Mouse (Mus musculus) left cerebral cortex, adult 2 months (tissue): ENCODE results near the gene Phlpp1. TPM values are rescaled to one million over a fixed set of nuclear protein-coding genes. Genes with fewer than 3 reads are reported as not detected.
A peak's percentile ranks its signal among the peaks of the same experiment; 100 is the strongest.

Experiments
- DNase-seq, 2 experiments: peaks; one replicate each; pipeline ENCODE4 v3.0.0; 2021 to 2022; ENCODE audit warnings: low spot score in 2 of 2, mixed read lengths in 1 of 2; ENCODE audit errors: extremely low spot score in 1 of 2
- H3K27ac ChIP-seq: fragments of 200-600 bp; 2 replicates; pipeline ENCODE4 v1.8.1; 2022
- H3K4me3 ChIP-seq: fragments of 200-600 bp; 2 replicates; pipeline ENCODE4 v1.8.1; 2022
- CTCF ChIP-seq: fragments of 200-600 bp; IDR thresholded peaks from 2 replicates; pipeline ENCODE4 v1.8.1; 2022; ENCODE audit warnings: antibody characterized with exemption, mild to moderate bottlenecking, moderate library complexity
- intact Hi-C: fragments of 180-260 bp; cut with DNase I; formaldehyde crosslinking; loops from one replicate; pipeline ENCODE4 v1.15.1; 2025
- total RNA-seq, 2 experiments: library from RNA; stranded (reverse); gene quantifications; 2 replicates each; pipeline ENCODE4 v1.2.3; 2021

Phlpp1 gene
- total RNA-seq, 2 experiments from 2014 or later, result 63.1 to 68.4 TPM

- intact Hi-C loops, result loop anchor here (5.0 kb wide), 1 partner anchor 58 kb away; the partner anchor contains the start of gene Phlpp1
- H3K27ac ChIP-seq, result peak overlapping the region; percentile 36
Measured at GRCm38 (mm10) chr1:106230313-106230712, 58.8 kb downstream of the Phlpp1 start.

GRCm38 (mm10) chr1:106231345-106231744, 59.8 kb downstream of the Phlpp1 start:
- TF ChIP-seq CTCF, result no peak
- intact Hi-C loops, result loop anchor here (5.0 kb wide), 1 partner anchor 59 kb away; the partner anchor contains the start of gene Phlpp1
- no peak overlapping the region for H3K4me3 ChIP-seq
- peak overlapping the region; percentile 4; the same call in 1 of the 2 replicates for H3K27ac ChIP-seq
- DNase-seq, result no peak

More at GRCm38 (mm10) chr1:106230313-106230712, 58.8 kb downstream of the Phlpp1 start:
- DNase-seq, result no peak
- TF ChIP-seq CTCF, result no peak
- H3K4me3 ChIP-seq, result no peak overlapping the region

GRCm38 (mm10) chr1:106231805-106232459, 60.4 kb downstream of the Phlpp1 start:
- Histone ChIP-seq H3K27ac (peak overlapping the region; percentile 4), H3K4me3 (no peak overlapping the region)
- no peak for DNase-seq
- intact Hi-C loops, result loop anchor here (5.0 kb wide), 1 partner anchor 60 kb away; the partner anchor contains the start of gene Phlpp1
- no peak for TF ChIP-seq CTCF

GRCm38 (mm10) chr1:106232460-106232850, 60.9 kb downstream of the Phlpp1 start:
- intact Hi-C loops, result loop anchor here (5.0 kb wide), 1 partner anchor 60 kb away; the partner anchor contains the start of gene Phlpp1
- TF ChIP-seq CTCF, result no peak
- peak overlapping the region; percentile 4; the same call in 1 of the 2 replicates for H3K27ac ChIP-seq

GRCm38 (mm10) chr1:106236986-106237385, 65.4 kb downstream of the Phlpp1 start:
- intact Hi-C loops, result no loop called here
- no peak for TF ChIP-seq CTCF
- DNase-seq, result no peak
- Histone ChIP-seq H3K4me3 (no peak overlapping the region), H3K27ac (no peak overlapping the region)

More at GRCm38 (mm10) chr1:106232460-106232850, 60.9 kb downstream of the Phlpp1 start:
- H3K4me3 ChIP-seq, result no peak overlapping the region
- DNase-seq, result no peak

- DNase-seq, result no peak
- intact Hi-C loops, result loop anchor here (2.0 kb wide), 1 partner anchor 65 kb away; no protein-coding TSS in a partner anchor
Measured at GRCm38 (mm10) chr1:106240116-106240685, 68.6 kb downstream of the Phlpp1 start.

GRCm38 (mm10) chr1:106241059-106241458, 69.5 kb downstream of the Phlpp1 start:
- intact Hi-C loops, result loop anchor here (2.0 kb wide), 1 partner anchor 66 kb away; no protein-coding TSS in a partner anchor
- H3K27ac ChIP-seq, result peak overlapping the region; percentile 63
- no peak overlapping the region for H3K4me3 ChIP-seq
- no peak for TF ChIP-seq CTCF
- DNase-seq, result no peak

More at GRCm38 (mm10) chr1:106240116-106240685, 68.6 kb downstream of the Phlpp1 start:
- Histone ChIP-seq H3K4me3 (no peak overlapping the region), H3K27ac (peak overlapping the region; percentile 56)
- no peak for TF ChIP-seq CTCF

GRCm38 (mm10) chr1:106242129-106242528, 70.6 kb downstream of the Phlpp1 start:
- intact Hi-C loops, result no loop called here
- peak overlapping the region; percentile 63 for H3K27ac ChIP-seq
- no peak for TF ChIP-seq CTCF
- H3K4me3 ChIP-seq, result no peak overlapping the region
- no peak for DNase-seq

- no peak for TF ChIP-seq CTCF
- no peak for DNase-seq
- H3K27ac ChIP-seq, result peak overlapping the region; percentile 33; the same call in 1 of the 2 replicates
- intact Hi-C loops, result no loop called here
- no peak overlapping the region for H3K4me3 ChIP-seq
Measured at GRCm38 (mm10) chr1:106243371-106243770, 71.8 kb downstream of the Phlpp1 start.

GRCm38 (mm10) chr1:106244245-106244644, 72.7 kb downstream of the Phlpp1 start:
- H3K4me3 ChIP-seq, result no peak overlapping the region
- TF ChIP-seq CTCF, result no peak
- intact Hi-C loops, result no loop called here
- no peak overlapping the region for H3K27ac ChIP-seq
- DNase-seq, result no peak

GRCm38 (mm10) chr1:106254047-106254446, 82.5 kb downstream of the Phlpp1 start:
- no peak for DNase-seq
- Histone ChIP-seq H3K27ac (no peak overlapping the region), H3K4me3 (no peak overlapping the region)
- TF ChIP-seq CTCF, result no peak
- intact Hi-C loops, result no loop called here

GRCm38 (mm10) chr1:106257176-106257575, 85.6 kb downstream of the Phlpp1 start:
- no peak for TF ChIP-seq CTCF
- no peak overlapping the region for H3K27ac ChIP-seq
- intact Hi-C loops, result no loop called here
- H3K4me3 ChIP-seq, result no peak overlapping the region
- no peak for DNase-seq
